Mouse (Mus musculus) MEL (cell line): ENCODE measurements around the gene Magi2.
"Not testable (repeated sequence)": the region's sequence is repeated elsewhere in the genome, so short reads cannot be mapped to it uniquely, and the experiment has no call there.

Experiments used
- CHD2 ChIP-seq: IDR thresholded peaks from 2 replicates; pipeline ENCODE4 v1.6.1; 2011; ENCODE audit warnings: low read length, improper control_type of control experiment
- CTCF ChIP-seq, 3 experiments: IDR thresholded peaks in 2 of 3; conservative IDR thresholded peaks in 1 of 3; 2 replicates each; pipeline ENCODE4 v1.5.1; 2011 to 2012; ENCODE audit warnings: low read length in 3 of 3, low read depth in 2 of 3, mild to moderate bottlenecking in 2 of 3, improper control_type of control experiment in 1 of 3, inconsistent platforms in 1 of 3, mixed read lengths in 1 of 3, moderate library complexity in 1 of 3; ENCODE audit not compliant: control insufficient read depth in 1 of 3, insufficient read depth in 1 of 3, poor library complexity in 1 of 3, severe bottlenecking in 1 of 3
- KAT2A ChIP-seq: conservative IDR thresholded peaks from 2 replicates; pipeline ENCODE4 v1.6.1; 2012; ENCODE audit warnings: low read depth, low read length, improper control_type of control experiment, inconsistent platforms
- MAFK ChIP-seq: IDR thresholded peaks from 2 replicates; pipeline ENCODE4 v1.6.1; 2011; ENCODE audit warnings: low read depth, mild to moderate bottlenecking, low read length, improper control_type of control experiment, borderline replicate concordance
- NELFE ChIP-seq: IDR thresholded peaks from 2 replicates; pipeline ENCODE4 v1.6.1; 2011; ENCODE audit warnings: low read depth, low read length, improper control_type of control experiment
- POLR2A ChIP-seq, 2 experiments: IDR thresholded peaks; 2 replicates each; pipeline ENCODE4 v1.6.1; 2011 to 2012; ENCODE audit warnings: low read length in 2 of 2, mild to moderate bottlenecking in 2 of 2, control low read depth in 1 of 2, improper control_type of control experiment in 1 of 2, low read depth in 1 of 2, moderate library complexity in 1 of 2; ENCODE audit not compliant: control insufficient read depth in 1 of 2, insufficient read depth in 1 of 2, poor library complexity in 1 of 2
- POLR2AphosphoS5 ChIP-seq: IDR thresholded peaks from 2 replicates; pipeline ENCODE4 v1.6.1; 2012; ENCODE audit warnings: low read depth, borderline replicate concordance, mild to moderate bottlenecking, inconsistent platforms, low read length, moderate library complexity, mixed read lengths
- SMC3 ChIP-seq: IDR thresholded peaks from 2 replicates; pipeline ENCODE4 v1.6.1; 2011; ENCODE audit warnings: low read depth, low read length, improper control_type of control experiment
- TBP ChIP-seq: IDR thresholded peaks from 2 replicates; pipeline ENCODE4 v1.8.0; 2011; ENCODE audit warnings: low read depth, low read length, improper control_type of control experiment
- USF1 ChIP-seq: IDR thresholded peaks from 2 replicates; pipeline ENCODE4 v1.6.1; 2014; ENCODE audit warnings: low read depth, mild to moderate bottlenecking, inconsistent platforms, low read length, improper control_type of control experiment, moderate library complexity
- USF2 ChIP-seq, 2 experiments: IDR thresholded peaks; 2 replicates each; pipeline ENCODE4 v1.6.1; 2011 to 2012; ENCODE audit warnings: improper control_type of control experiment in 2 of 2, low read length in 2 of 2, borderline replicate concordance in 1 of 2, inconsistent platforms in 1 of 2, low read depth in 1 of 2, mild to moderate bottlenecking in 1 of 2; ENCODE audit not compliant: insufficient read depth in 1 of 2
- ZNF384 ChIP-seq: IDR thresholded peaks from 2 replicates; pipeline ENCODE4 v1.6.1; 2012; ENCODE audit warnings: low read depth, mild to moderate bottlenecking, inconsistent platforms, low read length, improper control_type of control experiment

GRCm38 (mm10) chr5:20272680-20273079, 1045.8 kb downstream of the Magi2 start:
- not testable (repeated sequence) for TF ChIP-seq TBP; POLR2A (IDR thresholded peaks at IDR 0.05; ENCODE audit: control insufficient read depth in 1 of 2, insufficient read depth in 1 of 2, low read depth in 1 of 2, low read length in 2 of 2, poor library complexity in 1 of 2); USF2 (IDR thresholded peaks at IDR 0.05; ENCODE audit: borderline replicate concordance in 1 of 2, insufficient read depth in 1 of 2, low read depth in 1 of 2, low read length in 2 of 2); CTCF (IDR thresholded peaks at IDR 0.05 in 2 of 3, conservative IDR thresholded peaks at IDR 0.05 in 1 of 3; ENCODE audit: control insufficient read depth in 1 of 3, insufficient read depth in 1 of 3, low read depth in 2 of 3, low read length in 3 of 3, poor library complexity in 1 of 3, severe bottlenecking in 1 of 3); USF1; CHD2; ZNF384; SMC3; MAFK; KAT2A; NELFE; POLR2AphosphoS5
